Mouse (Mus musculus) C2C12 (cell line): Measurements from ENCODE around the gene Rmi1.

Experiments
- CEBPB ChIP-seq: IDR thresholded peaks from one replicate; pipeline ENCODE4 v1.6.1; 2011; ENCODE audit warnings: low read depth, mild to moderate bottlenecking, control low read depth, moderate library complexity
- CTCF ChIP-seq: IDR thresholded peaks from one replicate; pipeline ENCODE4 v1.5.1; 2011; ENCODE audit not compliant: control insufficient read depth, insufficient read depth, insufficient read length
- MYOG ChIP-seq: IDR thresholded peaks from one replicate; pipeline ENCODE4 v1.6.1; 2011; ENCODE audit not compliant: control insufficient read depth, insufficient read length; ENCODE audit errors: extremely low read depth
- USF1 ChIP-seq: IDR thresholded peaks from one replicate; pipeline ENCODE4 v1.6.1; 2011; ENCODE audit warnings: low read depth, mild to moderate bottlenecking, control low read depth, moderate library complexity

DNA sequence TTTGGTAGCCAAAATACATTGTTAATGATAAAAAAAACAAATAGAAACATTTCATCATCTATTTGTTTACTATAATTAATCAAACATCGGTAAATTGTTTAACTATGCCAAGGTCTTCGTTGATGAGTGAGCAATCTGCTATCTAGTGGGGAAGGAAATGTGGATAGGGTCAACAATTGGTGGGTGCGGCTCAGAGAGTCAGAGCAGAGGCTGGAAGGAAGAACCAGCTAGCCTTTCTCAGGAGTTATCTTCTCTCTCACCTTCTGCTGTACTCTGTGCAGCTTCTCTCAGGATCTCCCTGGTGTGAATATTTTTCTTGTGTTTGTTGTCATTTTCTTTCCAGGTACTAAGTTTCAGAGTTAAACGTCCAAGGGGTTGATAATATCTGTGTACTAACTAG, 20.2 kb downstream of the Rmi1 start:
- TF ChIP-seq CTCF (no peak), CEBPB (no peak), MYOG (no peak), USF1 (no peak)
